Mouse (Mus musculus): Measurements from ENCODE around the gene Pik3r5.

The Pik3r5 gene

DNA sequence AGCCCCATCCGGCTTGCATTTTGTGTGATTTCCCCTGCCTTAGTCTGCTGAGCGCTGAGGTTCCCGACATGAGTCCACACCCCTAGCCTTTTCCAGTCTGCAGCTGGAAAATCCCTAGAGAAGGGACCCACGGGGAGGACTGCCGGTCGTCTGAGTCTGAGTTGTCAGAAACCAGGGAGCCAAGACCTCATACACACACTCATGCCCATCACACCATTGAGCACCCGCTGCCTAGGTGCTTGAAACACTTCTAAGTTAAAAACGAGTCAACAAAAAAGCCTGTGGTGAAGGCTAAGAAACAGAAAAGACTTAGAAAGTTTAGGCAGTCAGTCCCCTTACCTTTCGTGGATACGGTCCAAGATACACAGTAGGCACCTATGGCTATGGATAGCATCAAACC, 55.8 kb downstream of the Pik3r5 start:
- DNase-seq: no peak

DNA sequence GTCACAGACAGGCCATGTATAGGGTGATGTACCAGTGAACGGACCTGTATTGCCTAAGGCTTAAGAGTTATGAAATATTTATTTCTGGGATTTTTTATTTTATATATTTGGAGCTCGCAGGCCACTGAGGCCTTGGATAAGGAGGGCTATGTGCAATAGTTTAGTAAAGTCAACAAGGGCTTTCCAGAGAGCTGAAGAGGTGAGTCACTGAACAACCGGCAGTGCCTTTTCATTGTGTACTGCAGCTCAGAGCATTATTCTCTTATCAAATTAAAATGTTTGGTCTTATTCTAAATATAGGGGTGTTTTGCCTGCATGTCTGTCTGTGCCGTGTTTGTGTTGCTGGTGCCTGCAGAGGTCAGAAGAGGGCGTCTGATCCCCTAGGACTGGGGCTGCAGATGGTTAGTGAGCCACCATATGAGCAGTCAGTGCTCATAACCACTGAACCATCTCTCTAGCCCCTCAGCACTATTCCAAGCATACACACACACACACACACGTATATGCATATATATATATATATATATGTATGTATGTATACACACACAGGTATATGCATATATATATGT, 56.4 kb downstream of the Pik3r5 start:
- DNase-seq: no peak

DNA sequence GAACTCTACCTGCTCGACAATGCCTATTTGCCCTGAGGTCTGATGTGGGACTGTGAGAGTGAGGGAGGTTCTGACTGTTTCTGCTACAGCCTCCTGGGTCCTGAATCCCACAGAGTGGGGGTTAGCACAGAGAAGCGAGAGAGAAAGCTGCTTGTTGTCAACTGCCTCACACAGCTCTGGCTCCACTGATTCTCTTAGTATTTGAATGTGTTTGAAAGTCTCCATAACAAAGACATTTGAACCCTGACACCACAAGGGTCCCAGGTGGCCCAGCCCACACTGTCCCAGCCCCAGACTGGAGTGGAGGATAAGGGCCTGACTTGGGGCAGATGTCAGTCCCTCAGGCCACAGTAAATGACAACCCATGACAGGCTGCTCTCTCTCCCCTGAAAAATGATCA, 57.3 kb downstream of the Pik3r5 start:
- DNase-seq: no peak

DNA sequence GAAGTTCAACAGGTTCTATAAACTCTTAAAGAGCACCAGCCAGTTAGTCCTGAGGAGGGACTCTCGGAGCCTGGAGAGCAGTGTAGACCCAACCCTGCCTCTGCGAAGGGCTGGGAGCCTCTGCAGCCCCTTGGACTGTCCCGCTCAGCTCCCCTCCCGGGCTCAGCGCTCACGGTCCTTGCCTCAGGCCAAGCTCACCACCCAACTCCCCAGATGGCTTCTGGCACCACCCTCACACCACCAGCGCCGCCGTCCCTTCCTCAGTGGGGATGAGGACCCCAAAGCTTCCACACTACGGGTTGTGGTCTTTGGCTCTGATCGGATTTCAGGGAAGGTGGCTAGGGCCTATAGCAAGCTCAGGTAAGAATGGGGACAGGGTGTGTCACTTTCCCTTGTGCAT, 60.7 kb downstream of the Pik3r5 start:
- no peak for DNase-seq

DNA sequence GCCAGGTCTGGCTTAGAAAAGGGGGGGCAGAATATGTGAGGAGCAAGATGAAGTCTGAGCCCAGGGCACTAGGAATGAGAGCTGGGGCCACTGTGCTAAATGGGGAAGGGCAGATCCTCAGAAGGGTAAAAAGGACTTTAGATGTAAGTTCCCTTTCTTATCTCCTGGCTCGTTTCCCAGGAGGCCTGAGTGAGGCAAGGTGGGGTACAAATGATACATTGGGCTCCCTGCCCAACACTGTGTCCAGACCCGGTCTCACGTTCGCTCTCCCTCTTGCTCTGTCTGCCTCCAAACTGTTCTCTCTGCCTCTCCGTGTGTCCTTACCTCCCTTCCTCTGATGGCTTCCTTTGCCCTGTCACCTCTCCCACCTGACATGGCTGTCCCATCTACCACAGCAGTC, 61.8 kb downstream of the Pik3r5 start:
- no peak for DNase-seq

DNA sequence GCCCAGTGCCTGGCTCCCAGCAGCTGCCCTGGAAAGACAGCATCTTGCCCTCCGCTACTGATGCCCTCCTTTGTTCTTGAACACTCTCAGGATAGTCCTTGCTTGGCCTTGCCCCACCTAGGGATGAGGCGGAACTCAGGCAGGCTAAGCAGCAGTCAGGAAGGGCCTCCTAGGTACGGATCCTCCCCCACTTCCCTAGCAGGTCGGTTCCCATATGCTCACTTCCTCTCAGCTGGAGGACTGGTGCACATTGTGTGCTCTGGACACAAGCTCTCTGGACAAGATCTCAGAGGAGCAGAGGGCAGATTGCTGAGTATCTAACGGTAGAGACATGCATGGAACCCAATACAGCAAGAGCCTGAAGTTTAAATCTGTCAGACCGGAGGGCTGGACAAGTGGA, 65.2 kb downstream of the Pik3r5 start:
- peak; percentile 35 to 36 for DNase-seq

DNA sequence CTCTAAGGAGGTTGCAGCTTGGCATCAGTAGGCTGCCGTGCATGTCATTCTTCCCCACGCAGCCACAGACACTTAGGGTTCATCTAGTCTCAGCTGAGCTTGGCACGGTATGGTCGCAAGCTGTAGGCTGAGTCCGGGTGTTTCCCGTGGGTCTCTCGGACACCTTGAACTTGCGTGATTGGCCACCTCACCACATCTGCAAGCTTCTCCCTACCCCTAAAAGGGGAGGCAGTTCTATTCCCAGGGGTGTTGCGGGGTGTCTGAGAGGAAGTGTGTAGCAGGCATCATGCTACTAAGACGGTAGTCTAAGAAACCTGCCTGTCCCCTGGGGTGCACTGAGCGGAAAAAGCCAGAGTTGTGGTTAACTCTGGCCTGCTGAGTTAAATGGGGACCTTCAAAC, 66.6 kb downstream of the Pik3r5 start:
- no peak for DNase-seq

DNA sequence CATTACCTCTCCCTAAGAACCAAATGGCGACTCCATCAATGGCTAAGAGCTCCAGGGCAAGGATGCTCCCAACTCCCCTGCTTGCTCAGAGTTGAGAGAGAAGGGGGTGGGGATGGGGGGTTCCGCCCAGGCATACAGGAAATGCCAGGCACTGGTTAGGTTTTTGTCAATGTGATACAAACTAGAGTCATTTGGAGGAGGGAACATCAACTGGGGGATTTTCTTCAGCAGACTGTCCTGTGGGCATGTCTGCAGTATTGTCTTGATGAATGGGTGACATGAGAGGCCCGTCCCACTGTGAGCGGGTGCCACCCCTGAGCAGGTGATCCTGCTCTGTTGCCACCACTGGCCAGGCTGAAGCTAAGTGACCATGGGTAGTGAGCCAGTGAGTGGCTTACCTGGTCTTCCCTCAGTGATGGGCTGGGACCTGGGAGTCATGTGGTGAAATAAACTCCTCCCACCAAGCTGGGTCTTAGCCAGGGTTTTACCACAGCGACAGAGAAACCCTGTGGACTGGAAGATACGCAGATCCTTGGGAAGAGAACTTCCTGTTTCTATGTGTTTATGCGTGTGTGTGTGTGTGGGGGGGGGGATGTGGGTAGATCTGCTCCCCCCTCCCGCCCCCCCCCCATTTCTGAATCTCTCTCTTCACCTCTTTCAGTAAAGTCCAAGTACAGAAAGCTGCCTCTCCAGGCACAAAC, 67.2 kb downstream of the Pik3r5 start:
- DNase-seq: no peak

DNA sequence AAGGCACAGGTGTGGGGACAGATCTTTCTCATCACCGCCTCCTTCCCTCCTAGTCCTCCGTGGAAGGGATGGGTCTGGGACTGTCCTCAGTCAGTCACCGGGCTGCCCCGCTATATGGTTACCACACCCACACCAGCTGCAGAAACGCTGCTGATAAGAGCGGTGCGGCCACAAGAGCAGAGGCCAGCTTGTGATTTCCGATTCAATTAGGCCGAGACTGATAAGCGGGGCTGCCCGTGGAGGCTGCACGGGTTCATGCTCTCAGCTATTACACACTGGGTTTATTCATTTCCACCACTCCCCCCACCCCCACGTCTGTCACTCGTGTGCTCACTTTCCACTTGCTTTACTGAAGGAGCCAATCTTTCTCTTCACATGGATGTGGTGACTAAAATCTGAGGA, 69.0 kb downstream of the Pik3r5 start:
- no peak for DNase-seq

DNA sequence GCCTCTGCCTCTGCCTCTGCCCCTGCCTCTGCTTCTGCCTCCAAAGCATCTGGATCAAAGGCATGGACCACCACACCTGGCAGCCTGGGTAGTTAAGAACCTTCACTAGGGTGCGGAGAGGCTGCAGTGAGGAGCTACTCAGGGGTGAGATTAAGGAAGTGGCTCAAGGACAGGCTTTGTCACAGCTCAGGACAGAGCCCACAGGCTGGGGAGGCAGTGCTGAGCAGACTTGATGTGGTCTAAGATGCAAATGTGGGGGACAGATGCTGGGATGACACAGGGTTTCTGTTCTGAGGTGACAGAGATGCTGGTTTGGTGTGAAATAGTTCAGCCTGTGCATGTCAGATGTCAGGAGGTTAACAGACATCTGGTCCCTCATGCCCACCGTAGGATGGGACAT, 70.5 kb downstream of the Pik3r5 start:
- no peak for DNase-seq

DNA sequence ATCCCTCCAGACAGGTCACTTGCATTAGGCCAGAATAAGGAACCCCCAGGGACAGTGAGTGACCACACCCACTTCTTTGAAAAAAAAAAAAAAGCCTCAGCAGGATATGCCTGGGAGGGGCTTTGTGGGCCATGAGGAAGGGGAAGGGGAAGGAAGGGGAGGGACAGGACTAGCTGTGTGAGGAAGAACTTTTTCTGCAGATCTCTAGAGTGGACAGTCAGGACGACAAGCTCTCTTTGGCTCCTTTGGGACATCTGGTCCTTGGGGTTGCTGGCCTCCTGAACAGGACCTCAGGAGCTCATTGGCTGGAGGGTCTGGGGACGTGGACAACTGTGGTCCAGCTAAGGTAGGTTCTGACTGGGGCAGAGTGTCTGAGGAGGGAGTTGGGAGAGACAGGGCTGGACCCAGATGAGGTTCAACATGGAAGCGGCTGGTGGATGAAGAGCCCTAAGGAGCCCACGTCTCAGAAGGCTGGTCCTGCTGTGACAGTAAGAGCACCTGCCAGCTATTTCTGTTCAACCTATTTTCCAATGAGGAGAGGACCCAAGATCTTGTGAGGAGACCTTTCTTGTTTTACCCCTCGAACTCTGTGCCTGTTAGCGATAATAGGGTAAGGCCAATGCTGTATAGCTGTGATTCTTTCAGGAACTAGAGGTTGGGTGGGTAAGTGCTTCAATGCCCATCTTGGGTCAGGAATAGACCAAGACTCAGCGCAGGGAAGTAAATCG, 71.1 kb downstream of the Pik3r5 start, which contains the start of gene Pik3r6:
Gene Pik3r6 (plus strand): TSS at position 118 of the 728 bp plus-strand sequence.
- DNase-seq: peak; percentile 34 to 47

DNA sequence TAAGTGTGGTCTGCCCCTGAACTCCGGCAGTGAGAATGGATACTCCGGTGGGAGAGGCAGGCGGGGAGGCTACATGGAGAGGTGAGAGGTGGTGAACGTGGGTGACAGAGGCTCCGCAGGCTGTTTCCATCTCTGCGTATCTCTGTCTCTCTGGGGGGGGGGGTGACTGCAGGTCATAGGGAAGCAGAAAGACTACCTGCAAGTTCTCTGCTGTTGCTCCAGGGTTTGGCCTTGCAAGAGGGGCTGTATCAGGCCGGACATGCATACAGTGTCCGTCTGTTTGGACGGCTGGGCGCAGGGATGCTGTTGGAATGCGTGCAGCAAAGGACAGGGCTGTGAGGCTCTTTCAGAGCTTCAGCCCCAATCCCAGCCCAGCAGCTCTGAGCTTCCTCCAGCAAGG, 73.0 kb downstream of the Pik3r5 start:
- no peak for DNase-seq

DNA sequence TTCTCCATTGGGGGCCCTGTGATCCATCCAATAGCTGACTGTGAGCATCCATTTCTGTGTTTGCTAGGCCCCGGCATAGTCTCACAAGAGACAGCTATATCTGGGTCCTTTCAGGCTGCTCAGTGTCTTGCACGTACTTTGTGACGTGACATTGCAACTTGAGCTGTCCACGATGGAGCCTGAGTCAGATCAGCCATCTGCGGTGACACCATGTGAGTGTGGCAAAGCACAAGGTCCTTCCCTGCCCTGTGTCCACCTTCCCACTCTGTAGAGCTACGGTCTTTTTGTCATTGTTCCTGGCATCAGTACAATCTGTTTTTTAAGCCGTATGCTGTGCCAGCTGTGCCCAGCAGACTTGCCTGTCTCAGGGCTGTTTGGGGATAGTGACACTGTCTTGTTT, 75.3 kb downstream of the Pik3r5 start:
- peak in 1 of 2 experiments; percentile 10 for DNase-seq

DNA sequence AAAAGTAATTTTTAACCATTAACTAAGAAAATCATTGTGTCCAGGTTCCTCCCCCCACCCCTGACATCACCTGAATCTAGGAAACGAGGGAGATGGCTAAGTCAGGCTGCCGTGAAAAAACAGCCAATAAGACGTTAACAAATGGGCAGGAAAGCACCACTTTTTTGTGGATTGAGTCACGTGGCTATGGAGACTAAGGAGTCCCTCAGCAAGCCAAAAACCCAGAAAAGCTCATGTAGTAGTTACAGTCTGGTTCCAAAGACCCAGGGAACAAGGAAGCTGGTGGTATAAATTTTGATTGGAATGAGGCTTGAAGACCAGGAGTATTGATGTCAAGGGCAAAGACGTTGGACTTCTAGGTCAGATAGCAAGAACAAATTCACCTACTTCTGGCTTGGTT, 76.7 kb downstream of the Pik3r5 start:
- no peak for DNase-seq

DNA sequence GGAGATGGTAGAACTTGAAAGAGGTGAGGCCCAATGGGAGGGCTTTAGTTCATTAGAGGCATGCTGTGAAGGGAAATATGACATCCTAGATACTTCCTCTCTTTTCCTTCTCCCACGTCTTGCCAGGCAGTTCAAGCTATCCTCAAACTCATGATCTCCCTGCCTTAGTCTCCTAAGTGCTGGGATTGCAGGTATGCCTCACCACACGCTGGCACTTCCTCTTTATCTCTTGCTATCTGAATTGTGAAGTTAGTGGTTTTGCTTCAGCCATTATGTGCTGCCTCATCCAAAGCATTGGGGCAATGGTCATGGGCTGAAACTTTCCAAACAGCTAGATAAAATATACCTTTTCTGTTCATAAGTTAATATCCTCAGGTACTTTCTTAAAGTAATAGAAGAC, 77.3 kb downstream of the Pik3r5 start:
- peak in 1 of 2 experiments; percentile 5 for DNase-seq

DNA sequence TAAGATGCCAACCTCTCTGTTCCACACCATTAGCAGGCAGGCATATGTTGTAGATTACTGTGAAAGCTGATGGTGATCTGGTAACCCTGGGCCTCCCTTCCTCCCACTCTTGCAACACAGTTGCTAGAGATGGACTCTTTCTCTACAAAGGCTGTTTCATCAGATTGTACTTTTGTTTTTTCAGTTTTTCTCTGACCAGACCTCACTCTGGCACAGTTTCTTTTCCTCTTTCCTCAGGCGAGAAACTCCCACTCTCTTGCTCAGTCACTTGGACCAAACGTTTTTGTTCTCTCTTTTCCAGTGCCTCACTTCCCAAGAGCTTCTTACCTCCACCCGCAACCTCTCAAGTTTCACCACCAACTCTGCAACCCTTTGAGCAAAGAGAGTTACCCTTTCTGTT, 82.0 kb downstream of the Pik3r5 start:
- DNase-seq: no peak

DNA sequence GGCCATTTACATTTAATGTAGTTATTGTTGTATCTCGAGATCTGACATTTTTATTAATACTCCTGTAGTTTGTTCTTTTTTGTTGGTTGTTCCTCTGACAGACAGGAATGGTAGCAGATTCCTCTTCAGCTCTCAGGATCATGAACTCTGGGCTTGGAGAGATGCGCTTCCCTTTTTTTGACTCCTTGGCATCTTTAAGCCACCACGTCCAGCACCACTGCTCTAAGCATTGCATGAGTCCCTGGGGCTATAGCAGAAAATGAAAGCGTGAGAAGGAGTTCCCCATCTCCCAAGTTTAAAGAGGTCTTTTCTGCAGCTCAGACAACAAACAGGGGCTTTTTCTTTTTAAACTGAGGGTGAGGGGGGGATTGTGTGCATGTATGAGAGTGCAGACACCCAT, 87.4 kb downstream of the Pik3r5 start:
- DNase-seq: no peak

DNA sequence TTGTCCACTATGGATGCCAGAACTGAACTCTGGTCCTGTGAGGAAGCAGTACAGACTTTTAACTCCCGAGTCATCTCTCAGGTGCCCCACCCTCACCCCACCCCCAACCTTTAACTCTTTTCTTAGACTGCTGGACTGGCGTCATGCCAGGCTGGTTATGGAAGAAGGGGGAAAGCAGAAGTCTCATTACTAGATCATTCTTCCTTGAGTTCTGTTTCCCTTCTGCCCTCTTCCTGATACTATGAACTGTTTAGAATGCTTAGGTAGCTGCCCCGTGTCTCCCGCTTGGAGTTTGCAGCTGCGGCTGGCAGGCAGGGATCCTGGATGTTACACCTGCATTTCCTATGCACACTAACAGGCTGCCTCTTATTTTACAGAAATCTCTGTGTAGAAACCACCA, 87.9 kb downstream of the Pik3r5 start:
- DNase-seq: no peak

DNA sequence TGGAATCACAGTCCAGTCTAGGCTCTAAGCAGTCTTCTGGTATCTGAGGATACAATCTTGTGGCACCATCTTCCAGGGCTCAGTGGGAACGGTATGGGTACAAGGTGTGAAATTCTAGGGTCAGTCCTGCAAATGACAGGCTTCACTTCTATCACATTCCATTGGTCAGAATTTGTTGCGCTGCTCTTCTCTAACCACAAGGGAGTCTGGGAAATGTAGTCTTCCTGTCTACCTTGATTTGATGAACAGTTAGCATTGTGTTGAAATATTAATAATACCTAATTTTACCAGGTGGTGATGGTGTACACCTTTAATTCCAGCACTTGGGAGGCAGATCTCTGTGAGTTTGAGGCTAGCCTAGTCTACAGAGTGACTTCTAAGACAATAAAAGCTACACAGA, 88.5 kb downstream of the Pik3r5 start:
- no peak for DNase-seq

DNA sequence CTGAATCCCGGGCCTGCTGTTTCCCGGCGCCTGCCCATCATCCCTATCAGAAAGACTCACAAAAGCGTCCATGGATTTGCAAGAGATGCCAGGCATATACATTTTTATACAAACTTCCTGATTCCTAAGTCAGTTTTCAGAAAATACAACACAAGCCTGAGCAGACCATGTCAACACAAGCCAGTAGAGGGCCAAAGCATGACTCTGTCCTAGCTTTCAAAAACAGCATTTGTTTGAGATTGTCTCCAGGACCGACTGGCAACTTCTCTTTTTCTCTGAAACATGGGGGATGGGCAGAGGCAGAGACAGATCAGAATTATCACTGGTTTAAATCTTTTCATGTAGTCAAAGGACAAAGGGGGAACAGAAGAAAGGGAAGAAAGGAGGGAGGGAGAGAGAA, 89.4 kb downstream of the Pik3r5 start:
- DNase-seq: no peak

DNA sequence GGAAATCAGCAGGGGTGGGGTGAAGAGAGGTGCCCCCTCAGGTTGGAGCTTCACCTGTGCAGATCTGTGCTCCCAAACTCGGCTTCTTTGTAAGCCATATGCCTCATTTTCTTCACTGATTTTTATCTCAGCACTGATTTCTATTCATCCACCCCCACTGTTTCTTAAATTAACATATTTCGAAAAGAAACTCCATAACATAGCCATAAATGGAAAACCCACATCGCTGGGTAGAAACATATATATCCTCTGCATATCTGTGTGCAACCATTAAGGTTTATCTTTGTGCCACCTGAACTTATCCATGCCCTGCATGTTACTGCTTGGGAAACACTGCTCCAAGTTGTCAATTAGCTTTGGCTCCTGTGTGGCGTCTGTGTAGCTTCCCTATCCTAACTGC, 94.5 kb downstream of the Pik3r5 start:
- no peak for DNase-seq

DNA sequence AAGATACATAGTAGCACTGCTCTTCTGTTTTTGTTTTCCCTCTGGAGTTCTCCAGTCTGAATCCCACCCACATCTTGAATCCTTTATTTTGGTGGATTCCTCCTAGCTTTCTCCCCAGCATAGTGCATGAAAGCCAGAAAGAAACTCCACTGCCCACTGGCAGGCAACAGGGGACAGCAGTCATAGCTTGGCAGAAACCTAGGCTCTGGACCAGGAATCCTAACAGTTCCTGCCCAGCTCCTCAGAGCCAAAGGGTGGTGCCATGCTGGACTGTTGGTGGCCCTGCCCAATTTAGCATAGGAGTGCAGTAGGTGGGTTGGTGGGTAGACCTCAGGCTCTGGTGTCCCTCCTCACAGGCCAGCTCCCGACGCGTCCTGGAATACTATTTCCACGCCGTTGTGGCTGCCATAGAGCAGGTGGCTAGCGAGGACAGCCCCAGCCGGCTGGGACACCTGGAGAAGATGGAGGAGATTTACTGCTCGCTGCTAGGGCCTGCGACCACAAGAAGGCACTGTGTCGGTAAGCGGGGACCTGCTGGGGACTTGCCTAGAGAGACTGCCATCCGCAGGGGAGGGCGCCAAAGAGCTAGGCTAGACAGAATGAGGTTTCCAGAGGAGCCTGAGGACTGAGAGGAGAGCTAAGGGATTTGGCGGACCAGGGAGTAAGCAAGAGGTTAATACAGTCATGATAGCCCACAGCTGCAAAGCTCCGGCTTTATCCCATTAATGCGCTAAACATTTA, 99.3 kb downstream of the Pik3r5 start:
- DNase-seq: peak; percentile 73 to 79

DNA sequence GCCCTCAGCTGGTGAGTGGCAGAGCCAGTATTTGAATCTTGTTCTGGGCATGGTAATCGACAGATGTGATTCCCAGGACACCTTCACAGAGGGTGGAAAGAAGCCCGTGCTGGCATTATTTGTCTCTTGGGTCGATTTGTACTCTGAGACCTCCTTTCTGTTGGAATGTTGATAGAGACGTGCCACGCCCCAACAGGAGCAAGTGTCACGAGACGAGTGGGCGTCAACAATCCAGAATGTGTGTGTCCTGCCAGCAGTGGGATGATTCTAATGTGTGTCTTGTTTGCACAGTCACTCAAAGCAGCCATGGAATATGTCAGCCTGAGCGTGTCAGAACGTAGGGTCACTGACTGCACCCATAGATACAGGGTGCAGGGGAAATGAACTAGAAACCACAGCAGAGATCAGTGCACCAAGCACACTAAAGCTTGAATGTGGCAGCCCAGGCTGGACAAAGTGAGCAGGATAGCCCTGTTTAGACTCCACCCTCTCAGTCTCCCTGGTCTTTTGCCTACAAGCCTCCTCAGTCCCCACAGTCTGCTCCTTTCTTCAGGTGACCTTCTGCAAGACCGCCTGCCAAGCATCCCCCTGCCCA, 100.1 kb downstream of the Pik3r5 start:
- peak in 1 of 2 experiments; percentile 32 for DNase-seq
